Mouse (Mus musculus): Measurements from ENCODE around the gene Rab12. TPM values are rescaled to one million over a fixed set of nuclear protein-coding genes. Genes with fewer than 3 reads are reported as not detected.
A peak's percentile ranks its signal among the peaks of the same experiment; 100 is the strongest.

Gene Rab12
- polyA plus RNA-seq, 1 experiment from 2014 or later: 51.0 TPM

- Histone ChIP-seq H3K27ac (no peak overlapping the region), H3K36me3 (no peaks in the 10 kb centered on the region), H3K4me1 (replicated peaks) (peaks cover 27% of the 10 kb centered on the region), H3K4me3 (0 out of 2 replicates have a peak overlapping the region, but pooled peaks have one; percentile 85), H3K4me2 (peak overlapping the region; percentile 100; the same call in 1 of the 2 replicates), H3K9ac (no peak overlapping the region), H3K27me3 (peaks cover 42% of the 10 kb centered on the region), H3K9me3 (replicated peaks) (no peaks in the 10 kb centered on the region)
- no peak for ATAC-seq (replicated peaks; ENCODE audit: insufficient number of reproducible peaks, insufficient read depth, low FRiP score, low read depth)
- WGBS: 62% methylated on average over 7 of the region's 7 CpGs
Observed at GRCm38 (mm10) chr17:66446196-66447006, 73.1 kb downstream of the Rab12 start.

Other genes starting within 250 kb of the Rab12 start
- gene Mtcl1, start 70.0 kb downstream of the Rab12 start, polyA plus RNA-seq (2015; fragmentation: Nextera tagmentation; extraction: Ambion mirVana): 0.83 and 2.7 TPM in 2 replicates
- gene Themis3, start 74.9 kb upstream of the Rab12 start, polyA plus RNA-seq (2015; fragmentation: Nextera tagmentation; extraction: Ambion mirVana): 0.05 and 0.11 TPM in 2 replicates

Measured in heart, embryonic 15.5 days (tissue).